Mouse (Mus musculus) retina, postnatal 1 day (tissue): ENCODE measurements at regions not wholly inside any gene's neighbourhood (a gene's known extent, or its start where the extent isn't known, plus 50 kb on each side); places are given as distances from the start of the nearest gene placed in this dataset.

ENCODE experiments used
- DNase-seq: peaks from one replicate; pipeline ENCODE4 v3.0.0-alpha.2; 2012

- DNase-seq: no peak
Observed at GRCm38 (mm10) chr4:81216123-81216522, 226.5 kb downstream of the Mpdz start.

GRCm38 (mm10) chr4:81217979-81218378 lies 224.6 kb downstream of the Mpdz start:
- peak; percentile 14 for DNase-seq

GRCm38 (mm10) chr4:81222034-81222433 lies 220.6 kb downstream of the Mpdz start:
- DNase-seq: no peak

GRCm38 (mm10) chr4:81222468-81223175 lies 220.0 kb downstream of the Mpdz start:
- no peak for DNase-seq
